Mouse (Mus musculus) urinary bladder, adult 2 months (tissue): Measurements from ENCODE around the gene Zfp879. TPM values are rescaled to one million over a fixed set of nuclear protein-coding genes. Genes with fewer than 3 reads are reported as not detected.

Source experiments
- DNase-seq: peaks from one replicate; pipeline ENCODE4 v3.0.0; 2022; ENCODE audit warnings: low spot score
- polyA plus RNA-seq: library from polyadenylated mRNA; depleted of rRNA; stranded (reverse); fragments of >200 nt; gene quantifications from 2 replicates; pipeline ENCODE4 v1.2.3, GENCODE M21; 2012; rRNA removed

Zfp879 gene
- 0.88 and 1.3 TPM in 2 replicates for polyA plus RNA-seq

DNA sequence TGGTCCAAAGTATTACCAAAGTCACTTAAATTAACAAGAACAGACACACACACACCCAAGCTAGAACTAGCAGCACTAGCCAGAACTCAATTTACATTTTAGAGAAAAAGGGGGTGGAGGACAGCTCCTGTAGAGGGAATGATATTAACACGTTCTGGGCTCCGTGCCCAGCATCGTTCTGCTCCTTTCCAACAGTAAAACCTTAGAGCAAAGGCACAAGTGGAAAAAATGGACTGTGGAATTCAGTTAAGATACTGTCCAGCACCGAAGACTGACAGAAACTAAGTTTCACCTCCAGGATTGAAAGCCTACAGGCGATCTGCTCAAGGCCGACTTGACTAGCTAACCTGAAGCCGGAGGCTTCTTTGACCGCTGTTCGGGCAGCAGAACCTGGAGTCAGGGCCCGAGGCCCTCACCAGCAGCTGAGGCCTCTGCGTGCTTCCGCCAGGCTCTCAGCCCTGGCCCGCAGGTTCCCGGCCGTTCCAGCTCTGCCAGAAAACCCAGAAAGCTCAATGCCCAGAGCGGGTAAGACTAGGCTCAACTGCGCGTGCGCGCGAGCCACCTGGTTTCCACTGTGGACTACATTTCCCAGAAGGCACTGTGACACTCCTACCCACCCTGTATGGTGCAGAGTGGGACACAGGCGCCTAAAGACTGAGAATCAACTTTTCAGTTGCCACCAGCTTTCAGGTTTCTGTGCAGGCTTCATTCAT is at the start of gene Zfp879:
Gene Zfp879, minus strand, starts transcription at position 530 of the 713 bp plus-strand sequence.
- peak; percentile 73 for DNase-seq

- peak; percentile 56 for DNase-seq
Measured at GRCm38 (mm10) chr11:50887390-50888128, 46.2 kb upstream of the Zfp879 start, which contains the start of gene Zfp454. TSS of gene Zfp454 (minus strand) at chr11:50887651.

- DNase-seq = no peak
Measured at GRCm38 (mm10) chr11:50886933-50887293, 45.6 kb upstream of the Zfp879 start.

DNA sequence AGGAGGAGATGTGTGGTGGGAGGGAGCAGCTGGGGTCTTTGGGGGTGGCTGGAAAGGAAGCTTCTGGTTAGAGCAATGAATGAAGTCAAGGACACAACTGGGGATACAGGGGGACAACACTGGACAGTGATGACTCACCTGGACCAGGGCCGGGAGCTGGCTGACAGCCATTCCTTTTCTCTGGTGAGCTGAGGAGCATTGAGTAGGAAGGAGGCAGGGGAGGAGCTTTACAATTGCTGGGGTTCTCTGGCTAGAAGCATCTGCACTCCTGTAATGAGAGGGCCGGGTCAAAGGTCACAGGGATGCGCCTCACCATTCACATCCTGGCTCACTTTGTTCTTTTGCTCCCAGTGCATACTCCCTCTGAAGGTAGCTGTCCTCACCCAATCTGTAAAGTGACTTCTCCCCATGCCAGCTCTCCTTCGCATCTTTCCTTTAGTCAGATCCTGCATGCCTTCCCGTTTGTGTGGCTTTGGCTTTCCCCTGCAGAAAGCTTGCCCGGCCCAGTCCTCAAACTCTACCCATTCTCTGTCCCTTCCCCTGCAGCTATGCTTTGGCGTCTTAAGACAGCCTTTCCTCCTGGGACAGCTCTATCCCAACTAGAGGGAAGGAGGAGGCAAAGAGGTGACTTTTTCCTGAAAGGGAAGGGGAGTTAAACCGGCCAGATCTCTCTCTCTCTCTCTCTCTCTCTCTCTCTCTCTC is 45.0 kb upstream of the Zfp879 start:
- no peak for DNase-seq

DNA sequence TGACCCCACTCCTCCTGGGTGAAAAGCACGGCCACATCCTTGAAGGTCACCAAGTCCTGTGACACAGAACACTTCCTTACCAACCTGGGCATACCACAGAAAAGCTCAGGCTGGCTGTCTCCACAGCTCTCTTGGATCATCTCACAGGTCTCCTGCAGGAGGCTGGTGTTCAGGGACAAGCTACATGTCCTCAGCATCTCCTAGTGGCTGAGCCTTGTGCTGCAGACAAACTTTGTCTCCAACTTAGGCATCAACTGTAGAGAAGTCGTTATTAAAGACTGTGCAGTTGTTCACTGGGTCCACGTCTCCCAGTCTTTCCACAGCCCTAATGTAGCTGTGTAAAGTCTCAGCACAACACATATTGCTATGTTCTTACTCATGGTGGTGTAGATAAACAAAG is 42.4 kb upstream of the Zfp879 start:
- DNase-seq = no peak

GRCm38 (mm10) chr11:50878641-50879040 is 37.3 kb upstream of the Zfp879 start:
- no peak for DNase-seq

- DNase-seq = no peak
Measured at GRCm38 (mm10) chr11:50850989-50851601, 9.7 kb upstream of the Zfp879 start.

- DNase-seq = no peak
Measured at GRCm38 (mm10) chr11:50850177-50850735, 8.9 kb upstream of the Zfp879 start, which contains the start of gene Grm6. TSS of gene Grm6 (plus strand) at chr11:50850685.

- no peak for DNase-seq
Measured at GRCm38 (mm10) chr11:50849310-50849709, 8.0 kb upstream of the Zfp879 start.

- DNase-seq = no peak
Measured at GRCm38 (mm10) chr11:50848520-50849137, 7.3 kb upstream of the Zfp879 start.

- DNase-seq = no peak
Measured at GRCm38 (mm10) chr11:50847047-50847446, 5.7 kb upstream of the Zfp879 start.

DNA sequence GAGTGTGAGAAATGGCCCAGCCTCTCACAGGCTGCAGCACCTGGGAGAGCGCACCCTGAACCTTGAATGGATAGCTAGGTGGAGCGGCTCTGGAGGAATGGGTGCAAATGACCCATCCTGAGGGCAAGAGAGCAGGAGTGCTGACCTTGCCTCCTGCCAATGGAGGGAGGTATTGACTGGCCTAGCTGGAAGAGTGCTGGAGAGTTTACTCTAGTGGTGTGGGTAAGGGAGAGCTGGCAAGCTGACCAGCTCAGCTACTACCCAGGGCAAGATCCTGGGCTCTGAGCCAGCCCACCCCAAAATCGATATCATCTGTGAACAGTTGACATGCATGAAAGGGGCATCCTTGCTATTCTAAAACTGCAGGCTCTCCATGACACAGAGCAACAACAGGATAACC is 4.6 kb upstream of the Zfp879 start:
- no peak for DNase-seq

DNA sequence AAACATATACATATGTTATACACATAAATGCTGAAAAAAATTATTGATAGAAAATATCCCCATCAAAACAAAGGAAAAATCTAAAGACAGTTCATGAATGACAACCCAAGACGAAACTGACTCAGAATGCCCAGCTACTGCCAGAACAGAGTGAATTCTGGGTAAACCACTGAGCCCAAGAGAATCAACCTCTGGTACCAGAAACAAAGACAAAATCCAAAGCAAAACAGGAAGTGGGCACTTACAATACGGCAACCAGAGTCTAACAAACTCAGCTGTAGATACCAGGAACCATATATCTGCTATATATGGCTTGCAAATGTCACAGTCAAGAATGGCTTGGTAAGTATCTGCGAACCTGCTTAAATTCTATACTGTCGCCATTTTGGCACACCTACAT is 5.6 kb downstream of the Zfp879 start:
- DNase-seq = no peak

DNA sequence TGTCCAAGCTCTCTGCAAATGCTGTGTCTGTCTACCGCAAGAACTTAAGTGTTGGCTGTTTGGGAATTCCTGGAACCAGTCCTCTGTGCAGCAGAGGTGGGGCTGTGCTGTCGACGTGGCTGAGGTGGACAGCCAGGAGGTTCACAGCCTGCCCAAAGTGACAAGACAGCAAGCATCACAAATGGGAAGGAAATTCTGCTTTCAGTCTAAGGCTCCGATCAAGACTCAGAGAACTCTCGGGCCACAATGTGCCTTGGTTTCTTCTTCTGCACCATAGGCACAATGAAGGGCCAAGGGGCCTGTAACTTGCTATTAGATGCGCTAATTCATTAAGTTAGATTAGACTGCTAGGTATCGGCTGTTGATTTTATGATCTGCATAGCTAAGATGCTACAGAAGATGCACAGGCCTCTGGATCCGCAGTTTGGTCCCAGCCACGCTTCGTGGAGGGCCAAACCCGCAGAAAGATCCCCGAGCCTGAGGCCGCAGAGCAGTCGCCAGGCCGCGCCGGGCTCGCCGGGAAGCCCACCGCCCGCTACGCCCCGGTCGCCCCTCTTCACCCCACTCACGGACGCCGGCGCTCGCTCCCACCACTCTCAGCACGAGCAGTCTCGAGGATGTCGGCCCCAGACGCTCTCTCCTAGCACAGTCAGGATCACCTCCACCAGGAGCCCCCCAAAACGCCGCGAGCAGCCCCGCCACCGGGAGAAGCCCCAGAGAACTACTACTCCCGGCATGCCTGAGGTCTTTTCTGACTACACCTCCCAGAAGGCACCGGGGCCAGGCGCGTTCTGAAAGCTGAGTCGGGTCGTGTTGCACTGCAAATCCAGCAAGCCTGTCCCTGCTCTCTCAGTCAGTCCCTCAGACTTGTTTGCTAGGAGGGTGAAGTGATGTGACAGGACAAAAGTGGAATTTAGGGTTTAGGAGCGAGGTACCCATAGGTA is 14.1 kb downstream of the Zfp879 start, which contains the start of gene Zfp354c:
Gene Zfp354c, minus strand, starts transcription at position 715 of the 944 bp plus-strand sequence.
- peak; percentile 73 for DNase-seq

DNA sequence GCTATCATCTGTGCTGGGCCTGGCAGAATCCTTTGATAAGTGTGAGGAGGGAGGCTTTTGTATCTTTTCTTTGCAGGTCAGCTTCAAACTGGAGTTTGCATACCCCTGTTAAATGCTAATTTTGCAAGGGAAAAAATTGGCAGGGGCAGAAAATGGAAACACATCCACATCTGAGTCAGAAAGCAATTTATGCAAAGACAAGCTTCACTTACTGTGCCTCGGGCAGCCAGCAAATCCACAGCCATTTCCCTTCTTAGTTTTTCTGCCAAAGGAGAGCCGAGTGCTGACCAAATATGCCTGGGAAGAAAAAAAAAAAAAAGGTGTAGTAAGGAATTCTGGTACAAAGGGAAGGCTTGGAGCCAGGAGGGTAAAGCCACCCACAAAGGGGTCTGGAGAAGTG is 15.1 kb downstream of the Zfp879 start:
- no peak for DNase-seq

- DNase-seq = no peak
Measured at GRCm38 (mm10) chr11:50814233-50814632, 27.1 kb downstream of the Zfp879 start.

DNA sequence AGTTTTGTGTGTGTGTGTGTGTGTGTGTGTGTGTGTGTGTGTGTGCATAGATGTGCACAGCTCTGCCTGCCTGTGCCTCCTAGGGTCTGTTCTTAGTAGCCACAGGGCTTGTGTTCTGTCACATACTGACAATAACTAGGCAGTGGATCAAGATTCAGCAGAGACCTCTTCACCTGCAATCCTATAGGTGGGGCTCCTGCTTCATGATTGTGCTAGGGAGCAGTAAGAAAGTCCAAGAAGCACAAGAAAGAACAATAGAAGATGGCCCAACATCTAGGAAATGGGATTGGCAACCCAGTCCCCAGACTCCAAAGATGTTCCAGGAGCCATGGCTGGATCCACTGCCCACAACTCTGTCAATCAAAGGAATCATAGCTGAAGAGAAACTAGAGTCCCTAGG is 42.5 kb downstream of the Zfp879 start:
- DNase-seq = no peak

- no peak for DNase-seq
Measured at GRCm38 (mm10) chr11:50797674-50798073, 43.7 kb downstream of the Zfp879 start.
